Mouse (Mus musculus) embryonic facial prominence, embryonic 14.5 days (tissue): ENCODE measurements around the gene Reck. TPM values are rescaled to one million over a fixed set of nuclear protein-coding genes. Genes with fewer than 3 reads are reported as not detected.

Experiments
- ATAC-seq: fragments of 200-750 bp; cut with Nextera tagmentation; 2 replicates; pipeline ENCODE4 v1.8.0; 2017; ENCODE audit warnings: low read depth, moderate number of reproducible peaks, moderate TSS enrichment
- DNase-seq: peaks from one replicate; pipeline ENCODE4 v3.0.0-alpha.2; 2015; ENCODE audit warnings: low spot score
- H3K27ac ChIP-seq: fragments of 300-500 bp; sonication (generic); replicated peaks from 2 replicates; pipeline ENCODE4 v1.5.1; 2014; ENCODE audit warnings: low read depth, mild to moderate bottlenecking, low read length, moderate library complexity
- H3K27me3 ChIP-seq: fragments of 300-500 bp; sonication (generic); replicated peaks from 2 replicates; pipeline ENCODE4 v1.6.1; 2014; ENCODE audit warnings: low read length; ENCODE audit not compliant: control insufficient read depth, insufficient read depth
- H3K36me3 ChIP-seq: fragments of 300-500 bp; sonication (generic); 2 replicates; pipeline ENCODE4 v1.6.1; 2014; ENCODE audit warnings: low read length, mixed read lengths; ENCODE audit not compliant: control insufficient read depth, insufficient read depth
- H3K4me1 ChIP-seq: fragments of 300-500 bp; sonication (generic); 2 replicates; pipeline ENCODE4 v1.6.1; 2014; ENCODE audit warnings: antibody characterized with exemption, low read length; ENCODE audit not compliant: control insufficient read depth, insufficient read depth
- H3K4me2 ChIP-seq: fragments of 300-500 bp; sonication (generic); 2 replicates; pipeline ENCODE4 v1.6.1; 2014; ENCODE audit warnings: low read depth, mild to moderate bottlenecking, low read length, moderate library complexity, mixed read lengths
- H3K4me3 ChIP-seq: fragments of 300-500 bp; sonication (generic); 2 replicates; pipeline ENCODE4 v1.5.1; 2014; ENCODE audit warnings: low read depth, mild to moderate bottlenecking, low read length
- H3K9ac ChIP-seq: fragments of 300-500 bp; sonication (generic); 2 replicates; pipeline ENCODE4 v1.6.1; 2014; ENCODE audit warnings: low read depth, mild to moderate bottlenecking, low read length, moderate library complexity, mixed read lengths
- H3K9me3 ChIP-seq: fragments of 300-500 bp; sonication (generic); 2 replicates; pipeline ENCODE4 v1.6.1; 2016; ENCODE audit warnings: low read length; ENCODE audit not compliant: control insufficient read depth
- WGBS: fragments of 180-500 bp; shearing (Covaris S2); extraction: QIAGEN DNeasy Blood & Tissue Kit; methylation state at CpG from one replicate; pipeline ENCODE4 v1.1.7; 2014; 5-methylcytosine and 5-hydroxymethylcytosine counted together
- polyA plus RNA-seq: library from polyadenylated mRNA; unstranded; fragments of >200 nt; fragmentation: Nextera tagmentation; extraction: Ambion mirVana; gene quantifications from 2 replicates; pipeline ENCODE4 v1.2.1, GENCODE M21; 2014

Gene Reck
- polyA plus RNA-seq, 1 experiment from 2014 or later, result 42.3 TPM

GRCm38 (mm10) chr4:43925125-43925524 lies 49.8 kb downstream of the Reck start:
- no peaks in the 10 kb centered on the region for H3K9me3 ChIP-seq
- no peaks in the 10 kb centered on the region for H3K27me3 ChIP-seq
- no peak for ATAC-seq
- DNase-seq, result no peak
- H3K4me3 ChIP-seq, result no peak overlapping the region
- 84% methylated on average over 6 of the region's 6 CpGs for WGBS
- no peaks in the 10 kb centered on the region for H3K4me1 ChIP-seq
- no peak overlapping the region for H3K27ac ChIP-seq
- H3K4me2 ChIP-seq, result no peak overlapping the region
- peaks cover 75% of the 10 kb centered on the region for H3K36me3 ChIP-seq
- no peak overlapping the region for H3K9ac ChIP-seq

GRCm38 (mm10) chr4:43925779-43926178 lies 50.4 kb downstream of the Reck start:
- H3K4me3 ChIP-seq, result no peak overlapping the region
- no peaks in the 10 kb centered on the region for H3K9me3 ChIP-seq
- no peak overlapping the region for H3K4me2 ChIP-seq
- ATAC-seq (peak; percentile 84), DNase-seq (peak; percentile 94)
- no peaks in the 10 kb centered on the region for H3K27me3 ChIP-seq
- H3K4me1 ChIP-seq, result no peaks in the 10 kb centered on the region
- 17% methylated on average over 3 of the region's 3 CpGs for WGBS
- no peak overlapping the region for H3K9ac ChIP-seq
- H3K27ac ChIP-seq, result no peak overlapping the region
- peaks cover 78% of the 10 kb centered on the region for H3K36me3 ChIP-seq

- Histone ChIP-seq H3K27ac (no peak overlapping the region), H3K4me3 (no peak overlapping the region), H3K36me3 (peaks cover 91% of the 10 kb centered on the region), H3K9me3 (no peaks in the 10 kb centered on the region), H3K27me3 (no peaks in the 10 kb centered on the region), H3K4me1 (no peaks in the 10 kb centered on the region), H3K4me2 (no peak overlapping the region), H3K9ac (no peak overlapping the region)
- DNase-seq (no peak), ATAC-seq (no peak)
- 92% methylated on average over 3 of the region's 3 CpGs for WGBS
These were observed 52.5 kb downstream of the Reck start for GRCm38 (mm10) chr4:43927826-43928225.

- Histone ChIP-seq H3K9me3 (no peaks in the 10 kb centered on the region), H3K36me3 (peaks cover 71% of the 10 kb centered on the region), H3K27me3 (no peaks in the 10 kb centered on the region), H3K9ac (no peak overlapping the region), H3K4me1 (no peaks in the 10 kb centered on the region), H3K4me2 (no peak overlapping the region), H3K4me3 (no peak overlapping the region), H3K27ac (no peak overlapping the region)
- no peak for DNase-seq
- 83% methylated on average over 4 of the region's 4 CpGs for WGBS
- ATAC-seq, result no peak
These were observed 56.5 kb downstream of the Reck start for GRCm38 (mm10) chr4:43931877-43932276.

GRCm38 (mm10) chr4:43936186-43936585 lies 60.9 kb downstream of the Reck start:
- Histone ChIP-seq H3K27ac (no peak overlapping the region), H3K4me1 (no peaks in the 10 kb centered on the region), H3K9me3 (no peaks in the 10 kb centered on the region), H3K4me3 (no peak overlapping the region), H3K36me3 (peaks cover 62% of the 10 kb centered on the region), H3K4me2 (no peak overlapping the region), H3K27me3 (no peaks in the 10 kb centered on the region), H3K9ac (no peak overlapping the region)
- no peak for ATAC-seq
- WGBS, result 68% methylated on average over 4 of the region's 4 CpGs
- no peak for DNase-seq

GRCm38 (mm10) chr4:43936749-43937674 lies 61.7 kb downstream of the Reck start:
- DNase-seq, result no peak
- 76% methylated on average over 14 of the region's 14 CpGs for WGBS
- no peaks in the 10 kb centered on the region for H3K9me3 ChIP-seq
- H3K36me3 ChIP-seq, result peaks cover 58% of the 10 kb centered on the region
- no peak overlapping the region; the same call in 1 of the 2 replicates for H3K9ac ChIP-seq
- H3K27me3 ChIP-seq, result no peaks in the 10 kb centered on the region
- H3K27ac ChIP-seq, result no peak overlapping the region
- ATAC-seq, result no peak
- H3K4me2 ChIP-seq, result no peak overlapping the region
- no peaks in the 10 kb centered on the region for H3K4me1 ChIP-seq
- H3K4me3 ChIP-seq, result no peak overlapping the region

- WGBS, result 91% methylated on average over 5 of the region's 5 CpGs
- H3K36me3 ChIP-seq, result peaks cover 68% of the 10 kb centered on the region
- H3K4me3 ChIP-seq, result no peak overlapping the region
- DNase-seq (no peak), ATAC-seq (no peak)
- no peak overlapping the region for H3K4me2 ChIP-seq
- H3K4me1 ChIP-seq, result no peaks in the 10 kb centered on the region
- no peak overlapping the region for H3K9ac ChIP-seq
- no peaks in the 10 kb centered on the region for H3K9me3 ChIP-seq
- no peaks in the 10 kb centered on the region for H3K27me3 ChIP-seq
- H3K27ac ChIP-seq, result no peak overlapping the region
These were observed 66.0 kb downstream of the Reck start for GRCm38 (mm10) chr4:43941315-43941714.

- H3K4me2 ChIP-seq, result no peak overlapping the region
- 85% methylated on average over 8 of the region's 8 CpGs for WGBS
- no peaks in the 10 kb centered on the region for H3K4me1 ChIP-seq
- no peaks in the 10 kb centered on the region for H3K27me3 ChIP-seq
- no peaks in the 10 kb centered on the region for H3K9me3 ChIP-seq
- peaks cover 65% of the 10 kb centered on the region for H3K36me3 ChIP-seq
- ATAC-seq, result no peak
- no peak overlapping the region for H3K9ac ChIP-seq
- no peak for DNase-seq
- H3K27ac ChIP-seq, result no peak overlapping the region
- no peak overlapping the region for H3K4me3 ChIP-seq
These were observed 67.1 kb downstream of the Reck start for GRCm38 (mm10) chr4:43942421-43942820.

- ATAC-seq (no peak), DNase-seq (no peak)
- WGBS, result 95% methylated on average over 2 of the region's 2 CpGs
- Histone ChIP-seq H3K36me3 (peaks cover 26% of the 10 kb centered on the region; the same call in 1 of the 2 replicates), H3K9ac (no peak overlapping the region), H3K4me2 (no peak overlapping the region), H3K27me3 (no peaks in the 10 kb centered on the region), H3K27ac (no peak overlapping the region), H3K4me1 (no peaks in the 10 kb centered on the region), H3K4me3 (no peak overlapping the region), H3K9me3 (no peaks in the 10 kb centered on the region)
These were observed 72.2 kb downstream of the Reck start for GRCm38 (mm10) chr4:43947571-43947970.
